Mouse (Mus musculus): ENCODE measurements at regions not wholly inside any gene's neighbourhood (a gene's known extent, or its start where the extent isn't known, plus 50 kb on each side); places are given as distances from the start of the nearest gene placed in this dataset.

DNA sequence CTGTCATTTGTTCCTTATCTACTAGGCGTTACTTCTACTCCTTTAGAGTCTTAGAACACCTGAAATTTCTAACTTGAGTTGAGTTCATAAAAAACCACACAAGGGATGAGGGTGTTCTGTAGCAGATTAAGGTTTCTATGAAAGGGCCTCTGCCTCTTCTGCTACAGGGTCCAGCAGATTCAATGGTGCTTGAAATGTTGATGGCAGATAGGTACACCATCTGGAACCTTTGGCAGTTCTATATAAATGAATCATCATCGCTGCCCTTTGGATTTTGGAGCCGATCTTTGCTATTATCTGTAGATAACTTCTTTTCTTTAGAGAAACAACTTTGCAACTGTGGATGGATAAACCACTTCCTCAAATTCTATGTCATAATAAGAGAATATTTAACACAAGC is 483.9 kb upstream of the Pappa start:
- Histone ChIP-seq H3K36me3 (no peaks in the 10 kb centered on the region), H3K4me3 (no peak overlapping the region), H3K27me3 (ENCODE audit: insufficient read depth, poor library complexity, severe bottlenecking) (no peaks in the 10 kb centered on the region), H3K9me3 (no peaks in the 10 kb centered on the region), H3K4me1 (replicated peaks) (no peaks in the 10 kb centered on the region), H3K27ac (no peak overlapping the region)
- WGBS = 85% methylated on average over 3 of the region's 3 CpGs
- no peak for DNase-seq (ENCODE audit: low spot score)

DNA sequence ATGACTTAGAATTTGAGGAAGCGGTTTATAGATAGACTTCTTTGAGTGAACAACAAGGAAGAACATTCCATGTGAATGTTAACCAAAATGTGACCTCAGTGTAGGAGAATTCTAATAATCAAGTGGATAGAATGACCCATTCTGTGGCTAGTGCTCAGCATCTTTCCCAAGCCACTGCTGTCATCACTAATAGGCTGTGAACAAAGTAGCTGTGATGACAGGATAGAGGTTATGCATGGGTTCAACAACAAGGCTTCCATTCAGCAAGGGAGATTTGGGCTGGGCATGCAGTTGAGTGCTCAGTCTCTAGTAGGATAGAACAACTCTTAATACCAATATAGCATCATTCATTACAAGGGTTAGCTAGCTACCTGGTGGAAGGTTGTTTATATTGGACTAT is 483.0 kb upstream of the Pappa start:
- H3K36me3 ChIP-seq = no peaks in the 10 kb centered on the region
- 82% methylated on average over 1 of the region's 1 CpGs for WGBS
- no peak overlapping the region for H3K27ac ChIP-seq
- no peaks in the 10 kb centered on the region for H3K9me3 ChIP-seq
- no peaks in the 10 kb centered on the region for H3K27me3 ChIP-seq (ENCODE audit: insufficient read depth, poor library complexity, severe bottlenecking)
- no peak for DNase-seq (ENCODE audit: low spot score)
- H3K4me3 ChIP-seq = no peak overlapping the region
- H3K4me1 ChIP-seq (replicated peaks) = no peaks in the 10 kb centered on the region

DNA sequence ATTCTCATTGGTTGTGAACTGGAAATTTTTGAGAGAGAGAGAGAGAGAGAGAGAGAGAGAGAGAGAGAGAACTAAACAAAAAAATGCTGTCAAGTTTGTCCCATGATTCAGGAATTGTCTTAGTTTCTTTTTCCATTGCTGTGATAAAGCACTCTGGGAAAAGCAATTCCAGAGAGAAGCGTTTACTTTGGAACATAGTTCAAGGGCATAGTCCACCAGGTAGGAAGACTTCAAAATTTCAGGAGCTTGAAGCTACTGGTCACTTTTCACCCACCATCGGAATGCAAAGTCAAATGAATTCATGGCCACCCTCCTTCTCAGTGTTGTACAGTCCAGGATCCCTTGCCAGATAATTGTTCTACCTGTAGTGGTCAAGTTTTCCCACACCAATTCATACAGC is 478.8 kb upstream of the Pappa start:
- Histone ChIP-seq H3K9me3 (no peaks in the 10 kb centered on the region), H3K4me3 (no peak overlapping the region), H3K4me1 (replicated peaks) (no peaks in the 10 kb centered on the region), H3K27me3 (ENCODE audit: insufficient read depth, poor library complexity, severe bottlenecking) (no peaks in the 10 kb centered on the region), H3K27ac (no peak overlapping the region), H3K36me3 (no peaks in the 10 kb centered on the region)
- WGBS = 91% methylated on average over 2 of the region's 2 CpGs
- DNase-seq (ENCODE audit: low spot score) = no peak

DNA sequence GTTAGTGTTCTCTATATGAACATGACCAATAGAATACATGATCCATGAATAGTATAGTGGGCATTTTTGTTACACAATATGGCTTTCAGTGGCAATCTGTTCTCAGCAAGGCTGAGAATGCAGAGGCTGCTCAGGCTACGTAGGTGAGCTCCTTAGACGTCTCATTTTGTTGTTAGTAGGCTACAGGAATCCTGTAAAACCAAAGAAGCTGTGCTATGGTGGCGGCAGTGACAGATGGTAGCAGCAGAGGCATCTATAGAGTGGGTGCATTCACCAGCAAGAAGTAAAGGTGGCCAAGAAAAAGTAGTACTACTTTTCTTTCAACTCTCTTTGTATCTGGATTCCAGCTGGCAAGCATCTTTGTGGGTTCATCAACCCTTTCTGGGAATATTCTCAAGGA is 469.8 kb upstream of the Pappa start:
- Histone ChIP-seq H3K36me3 (no peaks in the 10 kb centered on the region), H3K27me3 (ENCODE audit: insufficient read depth, poor library complexity, severe bottlenecking) (no peaks in the 10 kb centered on the region), H3K4me3 (no peak overlapping the region), H3K4me1 (replicated peaks) (no peaks in the 10 kb centered on the region), H3K27ac (no peak overlapping the region), H3K9me3 (no peaks in the 10 kb centered on the region)
- no peak for DNase-seq (ENCODE audit: low spot score)
- 82% methylated on average over 3 of the region's 3 CpGs for WGBS

DNA sequence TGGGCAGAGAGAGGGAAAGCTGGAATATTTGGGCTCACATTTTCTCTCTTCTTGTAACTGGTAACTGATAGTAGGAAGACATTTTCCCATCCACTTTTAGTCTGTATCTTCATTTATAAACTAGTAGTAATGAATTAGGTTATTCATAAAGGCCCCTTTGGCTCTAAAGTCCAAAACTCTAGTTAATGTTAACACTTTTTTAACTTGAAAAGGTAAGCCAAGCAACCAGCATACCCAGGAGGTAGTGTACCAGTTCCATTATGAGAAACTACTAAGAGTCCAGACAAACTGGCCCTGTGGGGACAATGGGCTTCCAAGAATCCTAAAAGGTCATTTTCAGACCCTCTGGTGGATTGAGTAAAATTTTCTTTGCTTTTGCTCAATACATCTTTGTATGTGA is 468.4 kb upstream of the Pappa start:
- no peaks in the 10 kb centered on the region for H3K4me1 ChIP-seq (replicated peaks)
- no peaks in the 10 kb centered on the region for H3K36me3 ChIP-seq
- DNase-seq (ENCODE audit: low spot score) = no peak
- H3K27me3 ChIP-seq (ENCODE audit: insufficient read depth, poor library complexity, severe bottlenecking) = no peaks in the 10 kb centered on the region
- no peaks in the 10 kb centered on the region for H3K9me3 ChIP-seq
- no peak overlapping the region for H3K27ac ChIP-seq
- no peak overlapping the region for H3K4me3 ChIP-seq

DNA sequence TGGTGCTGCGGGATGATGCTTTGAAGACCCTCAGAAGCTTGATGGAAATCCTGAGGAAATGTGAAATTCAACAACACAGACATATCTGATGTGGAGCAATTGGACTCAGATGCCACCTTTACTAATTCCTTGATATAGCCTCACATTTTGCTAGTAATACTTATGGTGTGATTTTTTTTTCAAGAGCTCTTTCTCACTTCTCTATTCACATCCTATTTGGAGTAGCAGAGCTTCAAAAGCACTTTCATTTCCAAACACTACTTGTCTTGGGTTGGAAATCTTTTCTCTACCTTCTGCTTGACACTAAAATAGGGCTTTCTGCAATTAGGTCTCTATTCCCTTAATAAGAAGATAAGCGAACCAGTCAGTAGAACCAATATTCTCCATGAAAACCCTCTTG is 460.3 kb upstream of the Pappa start:
- Histone ChIP-seq H3K36me3 (no peaks in the 10 kb centered on the region), H3K27ac (no peak overlapping the region), H3K27me3 (ENCODE audit: insufficient read depth, poor library complexity, severe bottlenecking) (no peaks in the 10 kb centered on the region), H3K9me3 (no peaks in the 10 kb centered on the region), H3K4me3 (no peak overlapping the region), H3K4me1 (replicated peaks) (no peaks in the 10 kb centered on the region)
- 86% methylated on average over 2 of the region's 2 CpGs for whole genome bisulfite sequencing
- DNase-seq (ENCODE audit: low spot score) = no peak

DNA sequence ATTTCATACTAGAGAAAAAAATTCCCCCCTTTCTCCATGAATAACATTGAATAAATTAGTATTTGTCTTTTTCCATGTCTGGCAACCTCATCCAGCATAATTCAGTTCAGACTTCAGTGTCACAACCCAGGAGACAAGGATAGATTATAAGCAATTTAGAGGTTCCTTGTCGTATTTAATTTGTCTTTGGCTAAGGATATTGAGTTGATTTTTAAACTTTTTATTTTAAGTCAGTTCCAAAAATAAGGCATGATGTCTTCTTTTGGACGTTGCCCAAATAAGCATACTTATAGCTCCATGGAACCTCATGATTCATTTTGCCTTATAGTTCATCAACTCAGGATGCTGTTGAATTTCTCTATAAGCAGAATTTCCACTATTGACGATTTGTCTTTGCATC is 456.0 kb upstream of the Pappa start:
- 83% methylated on average over 3 of the region's 3 CpGs for WGBS

DNA sequence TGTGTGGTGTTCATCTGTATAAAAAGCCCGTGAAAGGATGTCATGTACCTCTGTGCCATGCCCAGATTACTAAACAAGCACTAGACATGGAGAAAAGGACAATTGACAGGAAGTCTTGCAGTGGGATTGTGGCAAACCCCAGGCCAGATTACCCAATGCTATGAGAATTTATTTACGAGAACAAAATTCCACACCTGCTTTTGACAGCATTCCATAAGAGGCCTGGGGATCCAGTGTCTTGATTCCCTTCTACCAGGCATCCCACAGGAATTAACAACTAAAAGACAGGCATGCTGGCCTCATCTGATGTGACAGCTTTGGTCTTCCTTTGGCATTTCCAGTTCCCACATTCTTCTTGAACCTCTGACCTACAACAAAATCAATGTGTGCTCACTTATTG is 454.3 kb upstream of the Pappa start:
- DNase-seq (ENCODE audit: low spot score) = no peak
- Histone ChIP-seq H3K27ac (no peak overlapping the region), H3K36me3 (no peaks in the 10 kb centered on the region), H3K9me3 (no peaks in the 10 kb centered on the region), H3K4me3 (no peak overlapping the region), H3K4me1 (replicated peaks) (no peaks in the 10 kb centered on the region), H3K27me3 (ENCODE audit: insufficient read depth, poor library complexity, severe bottlenecking) (no peaks in the 10 kb centered on the region)
- WGBS = 81% methylated on average over 2 of the region's 2 CpGs

More for the DNA sequence above, 456.0 kb upstream of the Pappa start:
- Histone ChIP-seq H3K9me3 (no peaks in the 10 kb centered on the region), H3K27ac (no peak overlapping the region), H3K36me3 (no peaks in the 10 kb centered on the region), H3K27me3 (ENCODE audit: insufficient read depth, poor library complexity, severe bottlenecking) (no peaks in the 10 kb centered on the region), H3K4me3 (no peak overlapping the region), H3K4me1 (replicated peaks) (no peaks in the 10 kb centered on the region)
- DNase-seq (ENCODE audit: low spot score) = no peak

DNA sequence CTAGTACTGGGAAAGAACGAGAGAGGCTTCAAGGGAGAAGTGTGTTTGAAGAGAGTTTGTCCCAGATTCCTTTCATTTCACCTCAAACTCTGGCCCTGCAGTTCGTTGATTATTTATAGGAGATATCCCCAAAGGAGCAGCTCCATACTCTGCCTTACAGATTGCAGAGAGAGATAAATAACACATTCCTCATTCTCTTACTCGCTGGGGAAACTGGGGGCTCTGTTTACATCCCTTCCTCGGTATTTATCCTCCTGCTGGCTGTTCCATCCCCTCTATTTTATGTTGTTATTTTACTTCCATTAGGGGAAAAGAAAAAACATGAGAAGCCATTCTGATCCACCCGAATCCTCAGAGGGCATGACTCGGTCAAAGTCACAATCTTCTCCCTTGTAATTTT is 447.5 kb upstream of the Pappa start:
- Histone ChIP-seq H3K4me1 (replicated peaks) (no peaks in the 10 kb centered on the region), H3K27ac (no peak overlapping the region), H3K9me3 (no peaks in the 10 kb centered on the region), H3K36me3 (no peaks in the 10 kb centered on the region), H3K27me3 (ENCODE audit: insufficient read depth, poor library complexity, severe bottlenecking) (no peaks in the 10 kb centered on the region), H3K4me3 (no peak overlapping the region)
- DNase-seq (ENCODE audit: low spot score) = no peak
- 60% methylated on average over 6 of the region's 6 CpGs for WGBS

DNA sequence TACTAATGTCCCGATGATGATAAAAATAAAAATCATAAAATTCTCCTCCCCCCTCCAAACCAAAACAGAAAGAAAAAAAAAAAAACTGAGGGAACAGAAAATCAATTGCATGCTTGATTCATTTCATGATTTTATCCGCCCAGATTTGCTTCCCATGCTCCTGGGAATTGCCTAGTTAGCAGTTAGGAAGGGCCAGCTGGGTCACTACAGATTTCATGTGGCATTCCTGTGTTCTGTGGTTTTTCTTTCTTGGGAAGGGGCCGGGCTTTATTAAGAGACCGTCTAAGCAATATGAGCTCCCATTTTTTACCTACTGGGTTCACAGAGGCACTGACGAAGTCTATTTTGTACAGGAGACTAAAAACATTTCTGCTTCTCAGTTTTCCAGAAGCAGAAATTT is 447.1 kb upstream of the Pappa start:
- no peak for DNase-seq (ENCODE audit: low spot score)
- no peak overlapping the region for H3K27ac ChIP-seq
- 65% methylated on average over 5 of the region's 5 CpGs for WGBS

DNA sequence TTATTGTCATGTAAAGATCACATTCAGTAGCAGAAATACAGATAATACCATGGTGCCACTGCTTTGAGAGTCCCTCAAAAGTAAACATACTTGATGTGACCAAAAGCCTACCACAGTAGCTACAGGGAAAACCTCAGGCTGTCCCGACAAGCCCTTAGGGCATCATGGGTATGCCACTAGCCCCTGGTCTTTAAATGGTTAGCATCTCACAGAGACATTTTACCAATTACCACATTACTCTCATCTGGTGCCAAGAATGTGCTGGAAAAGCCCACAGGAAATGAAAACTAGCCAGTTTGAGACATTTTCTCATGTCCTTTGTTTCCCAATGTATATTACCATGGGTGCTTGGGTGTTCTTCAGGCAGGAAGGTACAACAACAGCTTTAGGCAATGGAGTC is 439.3 kb upstream of the Pappa start:
- no peaks in the 10 kb centered on the region for H3K9me3 ChIP-seq
- no peak overlapping the region for H3K27ac ChIP-seq
- H3K36me3 ChIP-seq = no peaks in the 10 kb centered on the region
- no peak overlapping the region for H3K4me3 ChIP-seq
- WGBS = 86% methylated on average over 1 of the region's 1 CpGs
- no peaks in the 10 kb centered on the region for H3K27me3 ChIP-seq (ENCODE audit: insufficient read depth, poor library complexity, severe bottlenecking)
- DNase-seq (ENCODE audit: low spot score) = no peak
- no peaks in the 10 kb centered on the region for H3K4me1 ChIP-seq (replicated peaks)

More for the DNA sequence above, 447.1 kb upstream of the Pappa start:
- Histone ChIP-seq H3K27me3 (ENCODE audit: insufficient read depth, poor library complexity, severe bottlenecking) (no peaks in the 10 kb centered on the region), H3K9me3 (no peaks in the 10 kb centered on the region), H3K36me3 (no peaks in the 10 kb centered on the region), H3K4me1 (replicated peaks) (no peaks in the 10 kb centered on the region), H3K4me3 (no peak overlapping the region)

DNA sequence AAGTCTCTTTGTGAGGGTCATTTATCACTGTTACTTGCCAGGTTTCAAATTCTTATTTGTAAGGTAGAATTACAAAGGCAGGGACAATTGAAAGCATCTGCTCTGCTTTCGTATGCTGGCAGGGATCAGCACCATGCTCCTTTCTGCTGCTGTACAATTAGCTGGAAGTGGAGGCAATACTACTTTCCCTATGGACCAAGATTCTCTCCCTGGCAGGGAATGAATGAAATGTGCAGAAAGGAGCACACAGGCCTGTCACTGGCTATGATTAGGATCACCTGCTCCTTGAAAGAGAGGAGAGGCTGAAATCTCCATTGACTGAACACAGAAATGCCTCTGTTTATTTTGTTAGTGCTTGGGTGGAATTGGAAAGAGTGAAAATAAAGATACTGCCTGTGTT is 427.8 kb upstream of the Pappa start:
- no peak overlapping the region for H3K4me3 ChIP-seq
- 0 out of 2 replicates have a peak, but pooled peaks cover 2% of the 10 kb centered on the region for H3K4me1 ChIP-seq (replicated peaks)
- DNase-seq (ENCODE audit: low spot score) = no peak
- H3K36me3 ChIP-seq = no peaks in the 10 kb centered on the region
- no peaks in the 10 kb centered on the region for H3K27me3 ChIP-seq (ENCODE audit: insufficient read depth, poor library complexity, severe bottlenecking)
- no peaks in the 10 kb centered on the region for H3K9me3 ChIP-seq
- WGBS = 38% methylated on average over 1 of the region's 1 CpGs
- no peak overlapping the region for H3K27ac ChIP-seq

DNA sequence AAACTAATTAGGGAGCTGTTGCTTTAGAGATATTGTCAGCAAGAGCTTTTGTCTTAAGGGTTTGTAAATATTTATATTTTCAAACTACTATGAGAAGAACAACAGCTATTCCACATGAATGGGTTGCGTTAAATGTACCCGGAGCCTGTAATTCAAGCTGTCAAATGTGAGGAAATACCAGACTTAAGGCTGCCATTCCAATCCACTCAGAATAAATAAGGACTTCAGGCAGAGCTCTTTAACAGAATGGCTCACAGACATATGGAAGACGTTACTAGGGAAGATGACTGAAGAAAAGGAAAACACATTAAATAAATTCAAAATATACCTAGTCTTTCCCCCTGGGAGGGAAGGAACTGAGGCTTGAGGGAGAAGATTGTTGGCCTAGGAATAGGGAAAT is 400.7 kb upstream of the Pappa start:
- Histone ChIP-seq H3K4me3 (no peak overlapping the region), H3K4me1 (replicated peaks) (no peaks in the 10 kb centered on the region), H3K27ac (no peak overlapping the region), H3K9me3 (no peaks in the 10 kb centered on the region), H3K27me3 (ENCODE audit: insufficient read depth, poor library complexity, severe bottlenecking) (no peaks in the 10 kb centered on the region), H3K36me3 (no peaks in the 10 kb centered on the region)
- no peak for DNase-seq (ENCODE audit: low spot score)
- WGBS = 60% methylated on average over 3 of the region's 3 CpGs

DNA sequence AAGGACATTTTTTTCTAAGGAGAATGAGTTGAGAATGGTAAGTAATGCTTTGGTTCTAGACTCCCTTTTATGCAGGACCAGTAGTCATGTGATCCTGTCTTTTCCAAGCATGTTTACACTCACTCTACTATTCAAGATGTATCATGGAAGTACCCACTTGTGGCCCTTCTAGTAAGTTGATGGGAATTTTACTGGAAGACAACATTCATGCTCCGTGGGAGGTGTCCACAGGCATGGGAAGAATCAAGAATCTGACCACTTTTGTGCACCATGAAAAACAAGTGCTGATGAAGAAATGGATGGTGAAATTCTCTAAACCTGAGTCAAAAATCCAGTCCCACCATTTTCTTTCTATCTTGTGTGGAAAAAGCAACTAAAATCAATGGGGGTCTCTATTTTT is 399.1 kb upstream of the Pappa start:
- no peaks in the 10 kb centered on the region for H3K36me3 ChIP-seq
- no peaks in the 10 kb centered on the region for H3K4me1 ChIP-seq (replicated peaks)
- H3K4me3 ChIP-seq = no peak overlapping the region
- no peaks in the 10 kb centered on the region for H3K9me3 ChIP-seq
- WGBS = 73% methylated on average over 1 of the region's 1 CpGs
- H3K27ac ChIP-seq = no peak overlapping the region
- no peak for DNase-seq (ENCODE audit: low spot score)
- no peaks in the 10 kb centered on the region for H3K27me3 ChIP-seq (ENCODE audit: insufficient read depth, poor library complexity, severe bottlenecking)

Data from hindbrain, embryonic 10.5 days (tissue).